24 mouse cellular contexts compared by ENCODE assay signal in the genomic region with DNA sequence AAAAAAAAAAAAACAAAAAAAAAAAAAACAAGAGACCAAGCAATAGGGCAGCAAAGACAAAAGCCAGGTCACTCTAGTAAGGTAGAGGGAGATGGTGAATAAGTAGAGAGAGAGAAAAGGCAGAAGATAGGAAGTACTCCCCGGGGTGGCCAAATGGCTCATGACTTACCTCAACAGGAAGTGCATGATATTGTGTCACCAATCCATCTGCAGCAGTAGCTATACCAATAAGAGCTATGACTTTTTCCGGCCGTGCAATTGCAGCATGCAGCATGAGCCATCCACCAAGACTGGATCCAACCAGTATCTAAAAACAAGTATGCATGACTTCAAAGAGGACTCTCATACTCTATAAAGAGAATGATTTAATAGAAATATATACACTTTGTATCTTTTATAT. TPM values are rescaled to one million over a fixed set of nuclear protein-coding genes. Genes with fewer than 3 reads are reported as not detected.
"Had no signal": no experiment of that assay in that cellular context is flagged by ENCODE, and none has a peak within 500 bp of the region (broad histone marks: within the 10 kb centered on the region; RNA-seq: fewer than 3 reads in every experiment).

No protein-coding gene starts in this region.

- H3K27me3 ChIP-seq: limb, embryonic 12.5 days; limb, embryonic 15.5 days; midbrain, embryonic 12.5 days; neural tube, embryonic 13.5 days had no signal

- H3K4me2 ChIP-seq: limb, embryonic 12.5 days; limb, embryonic 15.5 days; liver, embryonic 11.5 days; lung, embryonic 14.5 days; midbrain, embryonic 12.5 days; neural tube, embryonic 13.5 days had no signal

- H3K27ac ChIP-seq: kidney, postnatal 0 days; limb, embryonic 12.5 days; limb, embryonic 15.5 days; liver, embryonic 14.5 days; midbrain, embryonic 12.5 days; neural tube, embryonic 13.5 days; stomach, postnatal 0 days had no signal

- H3K4me3 ChIP-seq: limb, embryonic 12.5 days; limb, embryonic 15.5 days; midbrain, embryonic 12.5 days; myocyte; neural tube, embryonic 13.5 days had no signal

- DNase-seq: kidney, adult 2 months; kidney, postnatal 36 days; left cerebral cortex, postnatal 4 days; liver, postnatal 0 days; lung, embryonic 14.5 days; right cerebral cortex, adult 18-20 months; right cerebral cortex, postnatal 14 days; right cerebral cortex, postnatal 4 days; thymus, postnatal 25 days had no signal

- ATAC-seq: intestine, postnatal 0 days; liver, postnatal 0 days; lung, postnatal 0 days; midbrain, embryonic 16.5 days had no signal

- H3K9me3 ChIP-seq: limb, embryonic 12.5 days; limb, embryonic 15.5 days; midbrain, embryonic 12.5 days; neural tube, embryonic 13.5 days had no signal

- H3K9ac ChIP-seq: limb, embryonic 12.5 days; limb, embryonic 15.5 days; liver, embryonic 14.5 days; liver, postnatal 0 days; lung, embryonic 14.5 days; midbrain, embryonic 12.5 days; neural tube, embryonic 13.5 days had no signal

RNA-seq across cellular contexts. Expression of a gene that starts 12.3 kb away (rescaled TPM):
- total RNA-seq: monocyte, adult 5-6 weeks had no signal
- polyA plus RNA-seq: liver, postnatal 0 days had no signal

RNA-seq across cellular contexts. Expression of a gene that starts 43.3 kb away (rescaled TPM):
- total RNA-seq: monocyte, adult 5-6 weeks had no signal
- polyA plus RNA-seq: kidney, adult 2 months; kidney, embryonic 14.5 days; myocyte; stomach, embryonic 14.5 days had no signal
